Comparison of ENCODE assay signal across 16 mouse cellular contexts in the genomic region with DNA sequence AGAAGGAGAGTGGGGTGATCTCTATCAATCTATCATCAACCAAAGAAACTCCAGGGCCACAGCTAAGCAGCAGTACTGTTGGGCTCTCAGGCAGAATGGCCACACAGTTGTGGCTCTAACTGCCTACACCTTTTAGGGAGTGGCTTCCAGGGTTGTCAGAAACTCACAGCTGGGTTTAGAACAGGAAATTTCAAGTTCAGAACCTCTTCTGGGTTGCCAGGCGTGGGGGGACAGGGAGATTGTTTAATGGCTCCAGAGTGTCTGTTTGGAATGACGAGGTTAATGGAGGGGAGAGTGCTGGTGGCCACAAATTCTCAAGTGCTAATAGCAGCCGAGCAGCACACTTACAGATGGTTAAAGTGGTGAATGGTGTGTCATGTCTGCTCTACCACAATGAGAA.
"Had no signal": no experiment of that assay in that cellular context is flagged by ENCODE, and none has a peak within 500 bp of the region (broad histone marks: within the 10 kb centered on the region; RNA-seq: fewer than 3 reads in every experiment).

No protein-coding gene starts in this region.

- DNase-seq: lung, postnatal 14 days; lung, postnatal 36 days; right cerebral cortex, postnatal 14 days; thymus, adult 2 months; thymus, postnatal 25 days; thymus, postnatal 4 days had no signal

- H3K4me3 ChIP-seq: lung, embryonic 15.5 days; megakaryocyte, embryonic 14.5 days; midbrain, embryonic 13.5 days; midbrain, embryonic 15.5 days; neural tube, embryonic 12.5 days; stomach, embryonic 15.5 days had no signal

- H3K9ac ChIP-seq: lung, embryonic 15.5 days; midbrain, embryonic 13.5 days; midbrain, embryonic 15.5 days; neural tube, embryonic 12.5 days; stomach, embryonic 15.5 days had no signal

- ATAC-seq: lung, postnatal 0 days; midbrain, embryonic 13.5 days; midbrain, embryonic 15.5 days had no signal

- H3K36me3 ChIP-seq: lung, embryonic 15.5 days; midbrain, embryonic 13.5 days; midbrain, embryonic 15.5 days; neural tube, embryonic 12.5 days; stomach, embryonic 15.5 days had no signal

- H3K4me2 ChIP-seq: lung, embryonic 15.5 days; midbrain, embryonic 11.5 days; midbrain, embryonic 13.5 days; midbrain, embryonic 15.5 days; neural tube, embryonic 12.5 days; stomach, embryonic 15.5 days had no signal

- H3K27me3 ChIP-seq: lung, embryonic 15.5 days; megakaryocyte, embryonic 14.5 days; midbrain, embryonic 13.5 days; midbrain, embryonic 15.5 days; neural tube, embryonic 12.5 days; stomach, embryonic 15.5 days had no signal

- H3K9me3 ChIP-seq: lung, embryonic 15.5 days; megakaryocyte, embryonic 14.5 days; midbrain, embryonic 13.5 days; midbrain, embryonic 15.5 days; neural tube, embryonic 12.5 days; stomach, embryonic 15.5 days had no signal

- H3K4me1 ChIP-seq: lung, embryonic 15.5 days; megakaryocyte, embryonic 14.5 days; midbrain, embryonic 13.5 days; midbrain, embryonic 15.5 days; neural tube, embryonic 12.5 days; stomach, embryonic 15.5 days had no signal

- H3K27ac ChIP-seq: lung, embryonic 15.5 days; macrophage; midbrain, embryonic 13.5 days; midbrain, embryonic 15.5 days; neural tube, embryonic 12.5 days; stomach, embryonic 15.5 days; stomach, postnatal 0 days had no signal
